Mouse (Mus musculus) brown adipose tissue, adult 24 weeks (tissue): ENCODE results near the gene Ankrd11. TPM values are rescaled to one million over a fixed set of nuclear protein-coding genes. Genes with fewer than 3 reads are reported as not detected.

Experiments used
- H3K27ac ChIP-seq: fragments of 200-500 bp; replicated peaks from 2 replicates; pipeline ENCODE4 v1.5.1; 2012; ENCODE audit warnings: low read depth, mild to moderate bottlenecking, low read length
- H3K4me1 ChIP-seq: fragments of 200-500 bp; 2 replicates; pipeline ENCODE4 v1.6.1; 2012; ENCODE audit warnings: low read length, mixed read lengths; ENCODE audit not compliant: control insufficient read depth, insufficient read depth, insufficient read length
- H3K4me3 ChIP-seq: fragments of 200-500 bp; 2 replicates; pipeline ENCODE4 v1.5.1; 2012; ENCODE audit warnings: low read depth, mild to moderate bottlenecking, low read length, moderate library complexity; ENCODE audit not compliant: insufficient read depth
- polyA plus RNA-seq: library from polyadenylated mRNA; stranded (reverse); fragments of >200 nt; gene quantifications from 2 replicates; pipeline ENCODE4 v1.2.4, GENCODE M21; 2012; ENCODE audit not compliant: missing spikeins, insufficient read depth, insufficient read length

The Ankrd11 gene
- polyA plus RNA-seq, result 33.3 and 37.9 TPM in 2 replicates

DNA sequence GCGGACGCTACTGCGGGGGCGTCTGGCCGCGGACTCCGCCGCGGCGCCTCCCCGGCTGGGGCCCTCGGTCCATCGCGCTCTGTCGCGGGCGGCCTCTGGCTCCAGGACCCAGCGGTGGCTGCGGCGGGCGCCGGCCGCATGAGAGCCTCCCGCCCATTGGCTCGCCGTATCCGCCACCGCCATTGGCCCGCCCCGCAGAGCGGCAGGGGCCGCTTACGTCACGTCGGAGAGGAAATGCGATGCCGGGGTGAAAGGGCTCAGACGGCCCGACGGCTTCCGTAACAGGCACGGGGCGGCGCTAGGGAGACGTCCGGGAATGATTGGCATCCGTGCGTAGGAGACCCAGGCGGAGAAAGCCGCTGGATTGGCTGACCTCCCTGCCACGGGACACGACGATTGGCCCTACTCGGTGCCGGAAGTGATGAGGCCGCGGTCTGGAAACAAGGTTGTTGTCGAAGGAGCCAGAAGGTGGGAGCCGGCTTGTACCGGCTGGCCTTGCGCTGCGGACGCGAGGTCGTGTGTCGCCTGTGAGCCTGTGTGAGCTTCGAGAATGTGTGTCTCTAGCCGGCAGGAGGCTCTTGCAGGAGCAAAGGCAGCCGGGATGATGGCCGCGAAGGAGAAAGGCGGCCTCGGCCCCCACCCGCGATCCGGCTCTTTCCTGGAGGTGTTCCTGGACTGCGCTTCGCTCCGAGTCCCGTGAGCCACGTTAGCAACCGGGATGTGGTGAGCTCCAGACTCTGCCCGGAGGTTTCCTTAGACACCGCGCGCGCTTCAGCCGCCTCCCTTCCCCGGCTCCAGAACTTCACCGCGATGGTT is at the start of gene Ankrd11:
Ankrd11 (minus strand) TSS at position 120 of the 816 bp plus-strand sequence.
- peaks cover 20% of the 10 kb centered on the region for H3K4me1 ChIP-seq
- H3K27ac ChIP-seq, result peak within 1 kb of the TSS; percentile 95
- H3K4me3 ChIP-seq, result peak within 1 kb of the TSS; percentile 97

DNA sequence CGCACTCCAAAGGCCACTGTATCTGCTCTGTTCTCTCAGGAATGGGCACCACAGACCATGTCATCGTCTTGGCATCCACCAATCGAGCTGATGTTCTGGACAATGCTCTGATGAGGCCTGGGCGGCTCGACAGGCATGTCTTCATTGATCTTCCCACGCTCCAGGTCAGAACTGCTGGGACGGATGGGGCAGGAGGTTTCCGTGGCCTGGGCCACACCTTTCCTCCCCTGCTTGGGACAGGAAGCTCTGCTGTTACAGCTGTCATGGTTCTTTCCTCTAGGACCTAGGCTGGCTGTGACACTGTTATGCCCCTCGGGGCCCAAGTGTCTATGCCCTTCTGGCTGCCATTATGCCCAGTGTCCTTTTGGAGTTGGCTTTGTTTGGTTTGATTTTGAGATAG is 45.2 kb upstream of the Ankrd11 start:
- Histone ChIP-seq H3K27ac (no peak overlapping the region), H3K4me3 (no peak overlapping the region), H3K4me1 (peaks cover 4% of the 10 kb centered on the region; the same call in 1 of the 2 replicates)

DNA sequence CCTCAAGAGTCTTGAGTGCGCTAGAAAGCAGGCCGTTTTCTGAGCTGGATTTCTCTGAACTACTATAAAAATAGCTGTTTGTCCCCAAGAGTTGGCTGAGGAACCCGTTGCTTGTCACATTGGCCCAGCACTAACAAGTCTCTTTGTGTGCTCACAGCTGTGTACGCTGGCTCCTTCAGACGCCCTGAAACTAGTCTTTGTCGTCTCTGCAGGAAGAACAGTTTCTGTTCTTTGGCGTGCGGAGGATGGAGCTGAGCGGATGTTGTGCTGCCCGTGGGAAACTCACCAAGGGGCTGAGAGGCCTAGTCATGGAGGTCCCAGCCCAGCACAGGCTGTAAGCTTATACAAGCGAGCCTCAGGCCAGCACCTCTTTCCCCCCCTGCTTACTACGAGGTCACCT is 41.5 kb upstream of the Ankrd11 start:
- no peak overlapping the region for H3K27ac ChIP-seq
- peaks cover 4% of the 10 kb centered on the region; the same call in 1 of the 2 replicates for H3K4me1 ChIP-seq
- H3K4me3 ChIP-seq, result no peak overlapping the region

DNA sequence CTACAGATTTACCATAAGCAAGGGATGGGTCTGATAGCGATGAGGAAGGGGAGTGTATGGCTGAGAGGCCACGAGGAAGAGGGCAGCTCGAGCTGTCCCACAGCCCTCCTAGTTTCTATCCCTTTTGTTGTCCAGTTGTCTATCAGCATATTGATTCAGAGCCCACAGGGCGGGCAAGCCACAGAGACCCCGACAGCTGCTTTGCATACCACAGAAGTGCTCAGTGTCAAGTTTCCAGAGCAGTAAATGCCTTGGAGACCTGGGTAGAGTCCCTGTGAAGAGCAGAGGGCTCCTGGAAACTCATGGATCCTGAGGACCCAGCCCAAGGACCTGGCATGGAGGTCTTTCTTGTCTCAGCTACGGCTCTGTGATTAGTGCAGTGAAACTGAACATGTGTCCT is 40.9 kb upstream of the Ankrd11 start:
- peaks cover 4% of the 10 kb centered on the region; the same call in 1 of the 2 replicates for H3K4me1 ChIP-seq
- H3K4me3 ChIP-seq, result no peak overlapping the region

DNA sequence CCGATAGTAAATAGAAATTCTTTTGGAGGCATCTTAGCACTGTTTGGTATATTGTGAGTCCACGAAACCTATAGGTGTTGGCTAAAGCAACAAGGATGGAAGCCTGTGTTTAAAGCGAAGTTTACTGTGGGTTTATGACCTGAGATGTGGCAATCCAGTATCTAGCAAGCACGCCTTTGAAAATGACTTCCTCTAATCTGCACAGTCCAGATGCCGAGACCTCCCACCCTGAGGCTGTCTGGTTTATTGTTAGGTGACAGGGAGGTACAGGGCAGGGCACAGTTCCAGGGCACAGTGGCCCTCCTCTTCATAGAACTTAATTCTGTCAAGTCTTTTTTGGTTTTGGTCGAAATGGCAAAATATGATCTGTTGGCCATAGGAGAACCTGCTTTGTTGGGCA is 35.1 kb upstream of the Ankrd11 start:
- Histone ChIP-seq H3K27ac (no peak overlapping the region), H3K4me3 (no peak overlapping the region), H3K4me1 (no peaks in the 10 kb centered on the region)

More for the DNA sequence above, 40.9 kb upstream of the Ankrd11 start:
- H3K27ac ChIP-seq, result no peak overlapping the region

DNA sequence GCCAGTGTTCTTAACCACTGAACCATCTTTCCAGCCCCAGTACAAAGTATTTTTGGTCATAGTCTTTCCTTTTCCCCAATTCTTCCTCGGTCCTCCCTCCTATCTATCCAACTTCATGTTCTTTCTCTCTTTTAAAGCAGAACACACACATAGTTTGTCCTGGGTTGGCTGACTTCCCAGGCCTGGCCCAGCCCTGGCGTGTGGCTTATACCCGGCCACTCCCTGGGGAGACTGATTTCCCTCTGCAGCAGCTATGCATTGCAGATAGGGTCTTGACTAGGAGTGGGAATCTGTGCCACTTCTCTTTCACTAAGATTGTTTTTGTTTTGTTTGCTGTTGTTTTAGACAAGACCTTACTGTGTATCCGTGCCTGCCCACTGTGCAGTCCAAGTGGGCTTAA is 29.1 kb upstream of the Ankrd11 start:
- peaks cover under 1% of the 10 kb centered on the region; the same call in 1 of the 2 replicates for H3K4me1 ChIP-seq
- no peak overlapping the region for H3K27ac ChIP-seq
- no peak overlapping the region for H3K4me3 ChIP-seq

DNA sequence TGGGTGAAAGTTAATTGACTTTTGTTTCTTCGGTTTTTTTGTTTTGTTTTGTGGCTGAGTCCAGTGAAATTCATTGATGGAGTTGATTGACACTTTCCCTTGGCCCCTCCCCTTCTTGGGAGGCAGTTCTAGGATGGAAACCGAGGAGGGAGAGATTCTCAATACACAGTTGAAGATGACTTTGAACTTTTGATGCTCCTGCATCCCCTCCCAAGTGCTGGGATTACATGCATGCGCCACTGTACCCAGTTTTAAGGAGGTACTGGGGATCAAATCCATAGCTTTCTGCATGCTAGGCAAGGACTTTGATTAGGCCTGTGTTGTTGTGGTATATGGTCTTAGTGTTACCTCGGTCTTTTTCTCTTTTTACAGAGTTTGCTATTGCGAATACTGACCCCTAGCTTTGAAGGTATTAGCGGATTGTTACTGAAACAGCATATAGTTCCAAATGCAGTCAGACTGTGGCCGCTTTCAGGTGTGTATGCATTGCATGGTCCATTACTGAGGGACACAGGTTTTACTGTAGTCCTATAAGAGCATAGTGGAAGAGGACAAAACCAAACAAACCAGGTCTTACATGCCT is 24.1 kb upstream of the Ankrd11 start:
- peak overlapping the region; percentile 81 for H3K27ac ChIP-seq
- H3K4me1 ChIP-seq, result peaks cover 4% of the 10 kb centered on the region; the same call in 1 of the 2 replicates
- peak overlapping the region; percentile 91 for H3K4me3 ChIP-seq

DNA sequence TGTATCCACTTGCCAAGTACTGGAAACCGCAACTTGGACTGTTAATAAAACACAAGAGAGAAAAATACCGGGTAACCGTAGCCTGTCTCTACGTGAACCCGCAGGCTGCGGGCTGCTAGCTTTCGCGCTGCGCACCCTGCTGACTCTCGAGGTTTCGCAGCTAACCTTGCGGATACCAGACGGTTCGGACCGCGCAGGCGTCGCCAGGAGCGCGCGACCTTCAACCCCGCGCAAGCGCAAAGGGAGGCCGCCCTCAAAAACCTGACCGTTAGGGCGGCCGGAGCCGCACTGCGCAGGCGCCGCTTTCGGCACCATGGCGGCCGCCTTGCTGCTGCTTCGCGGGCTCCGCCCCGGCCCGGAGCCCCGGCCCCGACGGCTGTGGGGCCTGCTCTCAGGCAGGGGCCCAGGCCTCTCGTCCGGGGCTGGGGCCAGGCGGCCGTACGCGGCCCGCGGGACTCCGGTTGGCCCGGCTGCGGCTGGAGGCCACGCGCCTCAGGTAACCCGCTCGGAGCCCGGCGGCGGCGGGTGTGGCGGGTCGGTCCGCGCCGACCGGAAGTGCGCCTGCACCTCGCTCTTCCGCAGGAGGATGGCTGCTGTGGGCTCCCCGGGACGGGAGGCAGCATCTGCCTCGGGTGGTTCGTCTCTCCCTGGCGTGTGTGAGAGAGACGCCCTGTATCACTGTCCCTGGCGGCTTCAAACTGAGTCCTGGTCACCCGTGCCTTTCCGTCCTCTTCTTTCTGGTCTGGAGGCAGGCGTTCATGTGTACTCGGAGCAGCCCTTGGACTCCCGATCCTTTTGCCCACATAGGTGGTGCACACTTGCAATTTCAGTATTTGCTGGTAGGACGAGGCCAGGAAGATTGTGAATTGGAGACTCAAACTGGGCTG is 23.4 kb upstream of the Ankrd11 start:
- H3K4me1 ChIP-seq, result peaks cover 4% of the 10 kb centered on the region; the same call in 1 of the 2 replicates
- peak overlapping the region; percentile 91 for H3K4me3 ChIP-seq
- peak overlapping the region; percentile 96 for H3K27ac ChIP-seq

DNA sequence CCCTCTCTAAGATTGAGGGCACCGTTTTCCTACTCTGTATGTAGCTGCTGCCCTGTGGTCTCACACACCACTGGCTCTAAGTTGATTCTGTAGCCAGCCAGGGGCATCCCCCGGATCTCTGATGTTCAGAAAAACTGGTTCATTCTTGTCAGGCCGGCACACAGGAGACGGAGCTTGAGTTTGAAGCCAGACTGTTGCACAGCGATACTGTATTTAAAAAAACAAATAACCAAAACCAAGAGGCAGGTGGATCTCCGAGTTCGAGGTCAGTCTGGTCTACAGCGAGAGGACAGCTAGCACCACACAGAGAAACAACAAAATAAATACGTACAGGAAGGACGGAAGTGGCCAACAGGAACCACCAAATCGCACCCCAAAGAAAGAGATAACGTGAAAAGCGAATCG is 22.7 kb upstream of the Ankrd11 start:
- Histone ChIP-seq H3K27ac (peak overlapping the region; percentile 96), H3K4me1 (peaks cover 4% of the 10 kb centered on the region; the same call in 1 of the 2 replicates), H3K4me3 (peak overlapping the region; percentile 80)

DNA sequence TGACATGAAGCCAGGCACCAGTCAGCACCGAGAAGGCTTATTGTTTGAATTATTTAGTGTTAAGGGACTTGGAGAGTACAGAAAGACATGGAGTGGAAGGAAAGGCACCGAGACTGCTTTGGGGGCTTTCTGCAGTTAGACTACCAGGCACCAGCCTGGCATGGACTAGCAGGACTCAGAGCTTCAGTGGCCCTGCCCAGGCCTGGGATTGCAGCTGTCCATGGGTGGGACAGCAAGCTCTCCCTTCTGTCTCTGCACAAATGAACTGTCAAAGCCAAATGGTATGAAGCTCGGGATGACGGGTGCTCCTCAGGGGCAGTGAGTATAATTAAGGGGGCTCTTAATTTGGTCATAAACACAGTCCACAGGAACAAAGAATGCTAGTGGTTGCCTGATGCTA is 22.0 kb upstream of the Ankrd11 start:
- peak overlapping the region; percentile 80 for H3K4me3 ChIP-seq
- H3K27ac ChIP-seq, result no peak overlapping the region

DNA sequence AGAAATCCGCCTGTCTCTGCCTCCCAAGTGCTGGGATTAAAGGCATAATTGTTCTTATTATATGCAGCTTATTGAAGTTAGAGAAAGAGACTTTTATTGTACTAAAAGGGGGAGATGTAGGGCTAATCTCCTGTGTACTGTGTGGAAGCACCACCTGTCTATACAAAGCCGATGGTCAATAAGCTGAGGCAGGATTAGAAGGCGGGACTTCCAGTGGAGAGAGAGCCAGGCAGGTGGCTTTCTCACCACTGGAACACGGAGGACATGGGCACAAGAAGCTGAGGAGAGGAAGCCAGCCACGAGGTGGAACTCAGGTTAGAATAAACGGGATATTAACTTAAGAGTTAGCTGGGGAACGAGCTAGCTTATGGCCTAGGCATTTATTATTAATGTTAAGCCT is 20.6 kb upstream of the Ankrd11 start, which contains the start of gene Spg7:
Spg7 (plus strand) TSS at position 222 of the 400 bp plus-strand sequence.
- H3K27ac ChIP-seq, result no peak within 1 kb of the TSS
- peaks cover 4% of the 10 kb centered on the region; the same call in 1 of the 2 replicates for H3K4me1 ChIP-seq
- H3K4me3 ChIP-seq, result no peak within 1 kb of the TSS

More for the DNA sequence above, 22.0 kb upstream of the Ankrd11 start:
- H3K4me1 ChIP-seq, result peaks cover 4% of the 10 kb centered on the region; the same call in 1 of the 2 replicates

DNA sequence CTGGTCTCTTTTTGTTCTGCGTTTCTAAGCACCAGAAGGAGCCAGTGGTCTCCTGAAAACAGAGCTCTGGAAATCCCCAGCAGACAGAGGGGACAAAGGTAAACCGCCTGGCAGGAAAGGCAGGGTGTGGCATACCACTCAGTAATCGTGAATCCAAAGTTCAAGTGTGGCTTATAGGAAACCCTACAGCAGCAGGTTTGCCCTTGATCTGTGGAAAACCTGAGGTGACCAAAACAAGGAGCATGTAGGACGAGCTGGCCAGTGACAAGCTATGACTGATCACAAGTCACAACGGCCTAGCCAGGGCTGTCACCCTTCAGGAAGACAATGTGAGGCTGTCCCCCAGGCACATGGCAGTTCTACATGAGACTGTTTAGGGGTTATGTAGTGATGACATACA is 9.4 kb upstream of the Ankrd11 start:
- H3K4me1 ChIP-seq, result peaks cover 3% of the 10 kb centered on the region; the same call in 1 of the 2 replicates
- H3K27ac ChIP-seq, result peak overlapping the region; percentile 41
- no peak overlapping the region for H3K4me3 ChIP-seq

DNA sequence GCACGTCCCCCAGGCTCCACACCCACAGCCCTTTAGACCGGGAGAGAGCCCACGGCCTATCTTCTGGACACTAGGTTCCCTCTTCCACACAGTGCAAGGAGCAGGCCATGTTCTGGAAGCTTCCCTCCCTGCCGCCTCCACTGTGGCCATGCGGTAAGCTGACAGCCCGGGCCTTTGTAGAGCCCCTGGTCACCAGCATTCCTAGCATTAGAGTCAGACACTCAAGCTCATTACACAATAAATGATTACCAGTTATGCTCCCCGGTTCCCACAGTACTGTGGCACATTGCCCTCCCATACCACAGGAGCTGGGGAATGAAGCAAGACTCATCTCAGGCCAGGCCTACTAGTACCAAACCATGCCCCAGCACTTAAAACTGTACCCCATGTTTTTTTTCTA is 6.3 kb upstream of the Ankrd11 start:
- Histone ChIP-seq H3K4me3 (no peak overlapping the region), H3K4me1 (peaks cover 6% of the 10 kb centered on the region), H3K27ac (no peak overlapping the region)

DNA sequence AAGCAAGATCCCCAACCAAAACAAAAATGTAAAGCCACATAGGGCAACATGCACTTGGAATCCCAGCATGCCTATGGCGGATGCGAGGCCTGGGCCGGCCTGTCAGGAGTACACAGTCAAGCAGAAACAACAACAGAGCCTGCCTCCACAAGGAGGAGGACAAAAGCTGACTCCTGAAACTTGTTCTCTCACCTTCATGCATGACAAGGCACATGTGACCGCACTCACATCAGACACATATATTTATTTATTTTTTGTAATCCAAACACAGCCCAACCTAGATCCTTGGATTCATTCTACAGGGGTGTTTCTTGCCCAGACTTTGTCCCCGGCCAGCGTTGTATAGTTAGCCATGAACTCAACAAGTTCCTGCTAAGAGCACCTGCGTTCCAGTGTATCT is 5.8 kb upstream of the Ankrd11 start:
- peaks cover 6% of the 10 kb centered on the region for H3K4me1 ChIP-seq
- H3K27ac ChIP-seq, result no peak overlapping the region
- no peak overlapping the region for H3K4me3 ChIP-seq

DNA sequence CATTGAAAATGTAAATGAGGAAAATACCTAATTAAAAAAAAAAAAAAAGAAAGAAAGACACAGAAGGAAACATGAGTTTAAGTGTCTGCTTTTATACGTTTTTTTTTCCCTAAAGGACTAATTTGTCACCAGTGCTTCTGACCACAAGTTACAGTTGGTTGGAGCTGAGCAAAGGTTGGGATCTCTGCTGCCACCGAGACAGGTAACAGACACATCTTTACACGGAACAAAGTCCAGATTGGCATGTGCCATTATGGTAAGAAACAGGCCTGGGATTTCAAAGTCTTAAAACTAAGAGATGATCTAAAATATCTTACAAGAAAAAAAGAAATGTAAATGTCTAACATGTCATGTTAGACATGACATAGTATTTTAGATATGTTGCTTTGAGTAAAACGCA is 4.6 kb upstream of the Ankrd11 start:
- H3K4me3 ChIP-seq, result no peak overlapping the region
- H3K27ac ChIP-seq, result no peak overlapping the region
- peaks cover 3% of the 10 kb centered on the region; the same call in 1 of the 2 replicates for H3K4me1 ChIP-seq
